Mouse (Mus musculus) liver, embryonic 13.5 days (tissue): ENCODE data around the gene Samd4b. TPM values are rescaled to one million over a fixed set of nuclear protein-coding genes. Genes with fewer than 3 reads are reported as not detected.
A peak's percentile ranks its signal among the peaks of the same experiment; 100 is the strongest.

Experiments
- ATAC-seq: fragments of 200-750 bp; cut with Nextera tagmentation; 2 replicates; pipeline ENCODE4 v1.8.0; 2017; ENCODE audit warnings: low read depth, mild to moderate bottlenecking, moderate number of reproducible peaks, moderate library complexity
- DNase-seq: peaks from one replicate; pipeline ENCODE4 v3.0.0; 2022
- H3K27ac ChIP-seq: fragments of 300-500 bp; sonication (generic); 2 replicates; pipeline ENCODE4 v1.5.1; 2015; ENCODE audit warnings: moderate library complexity, mild to moderate bottlenecking, inconsistent platforms
- H3K27me3 ChIP-seq: fragments of 300-500 bp; sonication (generic); 2 replicates; pipeline ENCODE4 v1.6.1; 2015; ENCODE audit warnings: mild to moderate bottlenecking, inconsistent platforms
- H3K36me3 ChIP-seq: fragments of 300-500 bp; sonication (generic); 2 replicates; pipeline ENCODE4 v1.6.1; 2015; ENCODE audit warnings: mild to moderate bottlenecking, inconsistent platforms
- H3K4me1 ChIP-seq: fragments of 300-500 bp; sonication (generic); replicated peaks from 2 replicates; pipeline ENCODE4 v1.6.1; 2015; ENCODE audit warnings: inconsistent platforms
- H3K4me2 ChIP-seq: fragments of 300-500 bp; sonication (generic); 2 replicates; pipeline ENCODE4 v1.6.1; 2015; ENCODE audit warnings: inconsistent platforms, mild to moderate bottlenecking, moderate library complexity
- H3K4me3 ChIP-seq: fragments of 300-500 bp; sonication (generic); replicated peaks from 2 replicates; pipeline ENCODE4 v1.5.1; 2015; ENCODE audit warnings: mild to moderate bottlenecking, inconsistent platforms
- H3K9ac ChIP-seq: fragments of 300-500 bp; sonication (generic); 2 replicates; pipeline ENCODE4 v1.6.1; 2015; ENCODE audit warnings: mild to moderate bottlenecking, inconsistent platforms
- H3K9me3 ChIP-seq: fragments of 300-500 bp; sonication (generic); replicated peaks from 2 replicates; pipeline ENCODE4 v1.6.1; 2016; ENCODE audit warnings: inconsistent platforms
- WGBS: fragments of 180-500 bp; shearing (Covaris S2); methylation state at CpG from one replicate; pipeline ENCODE4 v1.1.7; 2015; ENCODE audit not compliant: insufficient replicate concordance; 5-methylcytosine and 5-hydroxymethylcytosine counted together
- polyA plus RNA-seq: library from polyadenylated mRNA; unstranded; fragments of >200 nt; fragmentation: Nextera tagmentation; extraction: Ambion mirVana; gene quantifications from 2 replicates; pipeline ENCODE4 v1.2.1, GENCODE M21; 2015

The Samd4b gene
- 4.1 and 5.8 TPM in 2 replicates for polyA plus RNA-seq

DNA sequence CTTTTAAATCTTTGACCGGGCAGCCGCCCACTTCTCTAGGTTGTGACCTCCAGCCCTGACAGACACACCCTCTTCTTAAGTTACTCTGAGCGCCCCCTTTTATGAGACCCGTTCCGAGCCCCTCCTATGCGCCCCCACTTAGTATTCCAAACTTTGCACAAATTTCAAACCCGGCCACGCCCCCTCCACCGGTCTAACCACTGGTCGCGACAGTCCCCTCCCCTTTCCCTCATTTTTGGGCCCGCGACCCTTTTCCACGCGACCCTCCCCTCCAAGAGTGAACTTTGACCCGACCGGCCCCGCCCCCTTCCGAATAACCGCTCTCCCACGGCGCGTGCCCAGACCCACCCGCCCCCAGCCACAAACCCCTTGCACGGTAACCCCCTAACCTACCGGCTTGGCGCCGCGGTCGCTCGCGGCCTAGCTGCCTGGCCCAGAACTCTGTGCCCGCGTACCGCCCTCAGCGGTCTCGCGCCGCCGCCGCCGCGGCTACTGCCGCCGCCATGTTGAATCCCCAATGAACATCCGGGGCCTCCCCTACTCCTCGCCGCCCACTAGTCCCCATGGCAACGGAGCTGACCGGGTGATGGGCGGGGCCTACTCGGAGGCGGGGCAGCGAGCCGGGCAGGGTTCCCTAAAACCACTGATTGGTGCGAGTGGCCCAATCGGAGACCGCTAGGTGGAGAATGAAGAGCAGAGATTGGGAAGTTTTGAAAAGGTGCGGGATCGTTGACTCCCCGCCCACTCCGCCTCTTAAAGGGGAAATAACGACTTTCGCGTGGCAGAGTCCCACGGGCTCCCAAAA, at the start of gene Samd4b, which contains the start of gene Pak4:
Samd4b (minus strand) TSS at position 503 of the 805 bp plus-strand sequence.
Pak4 (minus strand) TSS at position 544 of the 805 bp plus-strand sequence.
- H3K9ac ChIP-seq = peak within 1 kb of the TSS; percentile 77
- peak within 1 kb of the TSS; percentile 94 for H3K4me2 ChIP-seq
- no peaks in the 10 kb centered on the region for H3K9me3 ChIP-seq
- no peaks in the 10 kb centered on the region for H3K27me3 ChIP-seq
- under 1% methylated on average over 66 of the region's 66 CpGs for WGBS
- ATAC-seq (peak; percentile 79), DNase-seq (peak; percentile 99)
- peaks cover 13% of the 10 kb centered on the region for H3K36me3 ChIP-seq
- peak within 1 kb of the TSS; percentile 98 for H3K27ac ChIP-seq
- peak within 1 kb of the TSS; percentile 80 for H3K4me3 ChIP-seq
- H3K4me1 ChIP-seq = peaks cover 67% of the 10 kb centered on the region

DNA sequence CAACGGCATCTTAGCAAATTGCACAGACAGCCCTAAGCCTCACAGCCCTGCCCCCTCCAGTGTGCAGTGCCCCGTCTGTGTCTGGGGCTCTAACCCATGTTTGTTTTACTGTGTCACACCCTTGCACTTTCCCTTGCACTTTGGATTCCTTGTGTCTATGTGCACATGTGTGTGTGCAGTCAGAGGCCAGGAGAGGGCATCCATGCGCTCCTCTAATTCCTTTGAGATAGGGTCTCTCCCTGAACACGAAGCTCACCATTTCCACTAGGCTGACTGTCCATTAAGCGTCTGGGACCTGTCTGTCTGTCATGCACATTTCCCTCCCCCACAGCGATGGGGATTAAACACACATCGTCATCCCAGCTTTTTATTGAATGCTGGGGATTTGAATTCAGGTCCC, 49.1 kb upstream of the Samd4b start:
- 41% methylated on average over 7 of the region's 7 CpGs for WGBS
- ATAC-seq (no peak), DNase-seq (no peak)
- Histone ChIP-seq H3K27me3 (no peaks in the 10 kb centered on the region), H3K9ac (no peak overlapping the region), H3K36me3 (no peaks in the 10 kb centered on the region), H3K4me2 (no peak overlapping the region), H3K4me1 (0 out of 2 replicates have a peak, but pooled peaks cover 3% of the 10 kb centered on the region), H3K27ac (no peak overlapping the region), H3K4me3 (no peak overlapping the region), H3K9me3 (no peaks in the 10 kb centered on the region)

DNA sequence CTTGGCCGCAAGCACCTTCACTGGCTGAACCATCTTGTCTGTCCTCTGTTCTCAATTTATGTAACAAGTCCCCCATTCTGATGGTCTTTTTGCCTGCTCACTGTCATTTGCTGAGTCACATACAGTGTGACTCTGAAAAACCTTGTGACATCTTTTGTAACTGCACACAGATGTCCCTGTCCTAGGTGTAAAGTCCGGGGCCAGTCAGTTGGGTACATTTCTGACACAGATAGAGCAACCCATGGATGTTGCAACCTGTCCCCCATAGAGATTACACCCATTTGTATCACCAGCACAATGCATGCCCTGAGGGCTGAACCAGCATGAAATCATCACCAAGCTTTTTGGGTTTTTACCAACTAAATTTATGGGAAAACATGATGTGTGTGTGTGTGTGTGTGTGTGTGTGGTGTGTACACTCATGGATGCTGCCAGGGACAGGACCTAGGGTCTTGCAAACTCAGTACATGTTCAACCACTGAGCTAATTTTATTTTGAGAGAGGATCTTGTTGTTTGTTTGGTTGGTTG, 48.1 kb upstream of the Samd4b start:
- H3K9ac ChIP-seq = no peak overlapping the region
- ATAC-seq (peak; percentile 45; the same call in 1 of the 2 replicates), DNase-seq (no peak)
- H3K4me3 ChIP-seq = no peak overlapping the region
- H3K9me3 ChIP-seq = no peaks in the 10 kb centered on the region
- H3K27me3 ChIP-seq = no peaks in the 10 kb centered on the region
- H3K4me2 ChIP-seq = no peak overlapping the region
- WGBS = 65% methylated on average over 2 of the region's 2 CpGs
- H3K36me3 ChIP-seq = no peaks in the 10 kb centered on the region
- 0 out of 2 replicates have a peak, but pooled peaks cover 3% of the 10 kb centered on the region for H3K4me1 ChIP-seq
- no peak overlapping the region for H3K27ac ChIP-seq

DNA sequence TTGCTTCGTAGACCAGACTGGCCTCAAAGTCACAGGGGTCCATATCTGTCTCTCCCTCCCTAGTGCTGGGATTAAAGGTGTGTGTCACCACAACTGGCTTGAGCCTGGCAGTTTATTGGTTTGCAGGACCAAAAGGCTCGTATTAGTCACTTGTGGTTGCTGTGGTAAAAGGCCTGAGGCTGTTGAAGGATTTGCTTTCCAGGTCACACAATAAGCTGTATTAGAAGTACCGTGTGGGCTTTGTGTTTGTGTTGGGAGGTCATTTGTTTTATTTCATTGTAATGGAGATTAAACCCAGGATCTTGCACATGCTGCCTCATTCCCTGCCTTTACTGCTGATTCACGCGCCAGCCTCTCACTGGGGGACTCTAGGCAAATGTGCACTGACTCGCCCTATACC, 47.4 kb upstream of the Samd4b start:
- Histone ChIP-seq H3K4me2 (no peak overlapping the region), H3K36me3 (no peaks in the 10 kb centered on the region), H3K27me3 (no peaks in the 10 kb centered on the region), H3K4me1 (0 out of 2 replicates have a peak, but pooled peaks cover 3% of the 10 kb centered on the region), H3K27ac (no peak overlapping the region), H3K9me3 (no peaks in the 10 kb centered on the region), H3K9ac (no peak overlapping the region), H3K4me3 (no peak overlapping the region)
- DNase-seq (no peak), ATAC-seq (no peak)
- WGBS = 63% methylated on average over 6 of the region's 6 CpGs

DNA sequence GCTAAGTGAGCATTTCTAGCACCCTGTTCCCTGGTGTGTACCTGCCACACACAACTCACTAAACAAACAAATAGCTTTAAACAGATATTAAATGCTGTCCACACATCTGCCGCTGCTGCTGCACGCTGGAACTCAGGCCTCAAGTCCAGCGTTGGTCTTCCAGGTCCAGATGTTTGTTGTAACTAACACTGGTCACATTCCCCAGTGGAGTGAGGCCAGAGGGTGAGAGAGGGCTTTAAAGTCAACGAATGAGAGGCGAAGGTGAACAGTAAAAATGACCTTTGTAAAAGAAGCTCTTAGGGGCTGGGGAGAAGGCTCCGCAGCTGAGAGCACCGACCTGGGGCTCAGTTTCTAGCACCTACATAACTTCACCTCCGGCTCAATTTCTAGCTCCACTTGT, 43.6 kb upstream of the Samd4b start:
- no peaks in the 10 kb centered on the region for H3K9me3 ChIP-seq
- no peaks in the 10 kb centered on the region for H3K4me1 ChIP-seq
- no peak for ATAC-seq
- no peak overlapping the region for H3K9ac ChIP-seq
- H3K36me3 ChIP-seq = no peaks in the 10 kb centered on the region
- H3K27ac ChIP-seq = no peak overlapping the region
- no peak overlapping the region for H3K4me2 ChIP-seq
- no peak overlapping the region for H3K4me3 ChIP-seq
- no peak for DNase-seq
- no peaks in the 10 kb centered on the region for H3K27me3 ChIP-seq
- WGBS = 57% methylated on average over 8 of the region's 8 CpGs

DNA sequence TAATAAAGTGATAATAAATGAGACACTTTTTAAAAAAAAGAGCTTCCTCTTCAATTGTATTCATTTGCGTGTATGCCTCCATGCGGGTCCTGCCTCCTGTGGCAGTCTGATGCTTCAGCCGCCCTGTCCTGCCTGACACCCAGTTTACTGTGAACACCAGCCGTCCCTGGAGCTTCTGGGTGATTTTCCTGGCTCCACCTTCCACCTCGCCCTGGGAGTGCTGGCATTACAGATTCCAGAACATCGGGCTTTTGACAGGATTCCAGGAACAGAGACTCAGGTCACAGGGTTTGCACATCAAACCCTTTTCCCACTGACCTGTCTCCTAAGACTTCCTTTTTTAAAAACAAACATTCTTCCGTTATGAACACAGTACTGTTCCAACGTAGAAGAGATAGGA, 39.6 kb upstream of the Samd4b start:
- ATAC-seq (no peak), DNase-seq (no peak)
- Histone ChIP-seq H3K4me2 (no peak overlapping the region), H3K4me1 (no peaks in the 10 kb centered on the region), H3K36me3 (no peaks in the 10 kb centered on the region), H3K27me3 (no peaks in the 10 kb centered on the region), H3K27ac (no peak overlapping the region), H3K9ac (no peak overlapping the region), H3K9me3 (no peaks in the 10 kb centered on the region), H3K4me3 (no peak overlapping the region)
- 12% methylated on average over 8 of the region's 8 CpGs for WGBS

DNA sequence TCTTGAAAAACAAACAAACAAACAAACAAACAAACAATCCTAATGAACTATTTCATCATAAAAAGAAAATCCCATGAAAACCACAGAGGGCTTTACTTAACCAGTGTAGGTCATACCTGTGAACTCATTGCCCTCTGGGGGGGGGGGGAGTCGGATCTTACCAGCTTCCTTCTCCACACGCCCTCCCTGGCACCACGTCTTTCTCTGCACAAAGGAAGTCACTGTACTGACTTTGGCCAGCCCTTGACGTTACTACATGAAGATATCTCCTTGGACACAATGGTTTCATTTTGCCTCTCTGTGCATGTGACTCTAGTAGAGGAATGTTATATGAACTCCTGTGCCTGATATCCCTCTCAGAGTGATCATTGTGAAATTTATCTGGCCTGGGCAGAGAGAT, 36.2 kb upstream of the Samd4b start:
- H3K27me3 ChIP-seq = peaks cover 27% of the 10 kb centered on the region
- no peak for ATAC-seq
- DNase-seq = no peak
- no peak overlapping the region for H3K4me3 ChIP-seq
- H3K36me3 ChIP-seq = no peaks in the 10 kb centered on the region
- H3K9me3 ChIP-seq = no peaks in the 10 kb centered on the region
- no peaks in the 10 kb centered on the region for H3K4me1 ChIP-seq
- no peak overlapping the region for H3K9ac ChIP-seq
- H3K27ac ChIP-seq = no peak overlapping the region
- no peak overlapping the region for H3K4me2 ChIP-seq
- WGBS = 29% methylated on average over 4 of the region's 4 CpGs

DNA sequence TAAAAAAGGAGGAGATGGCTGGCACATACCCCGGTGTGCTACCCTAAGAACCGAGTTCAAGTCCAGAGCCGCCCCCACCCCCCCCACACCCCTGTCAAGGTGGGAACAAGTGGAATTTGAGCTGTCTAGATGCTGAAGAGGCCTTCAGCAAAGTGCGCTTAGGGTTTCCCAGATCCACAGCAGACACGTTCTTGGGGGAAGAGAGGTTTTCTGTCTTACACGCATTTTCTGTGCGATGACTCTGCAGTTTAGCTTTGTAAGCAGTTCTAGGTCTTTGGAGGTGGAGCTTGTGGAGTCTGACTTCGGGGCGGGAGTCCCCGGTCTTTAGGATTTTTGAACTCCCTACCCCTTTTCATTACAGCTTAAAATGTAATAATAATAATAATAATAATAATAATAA, 33.1 kb upstream of the Samd4b start, which contains the start of gene Acp7:
Acp7 (minus strand) TSS at position 260 of the 400 bp plus-strand sequence.
- ATAC-seq (no peak), DNase-seq (no peak)
- Histone ChIP-seq H3K4me2 (no peak within 1 kb of the TSS), H3K36me3 (no peaks in the 10 kb centered on the region), H3K9me3 (no peaks in the 10 kb centered on the region), H3K4me3 (no peak within 1 kb of the TSS), H3K27ac (no peak within 1 kb of the TSS), H3K27me3 (peaks cover 38% of the 10 kb centered on the region), H3K4me1 (no peaks in the 10 kb centered on the region), H3K9ac (no peak within 1 kb of the TSS)
- WGBS = 24% methylated on average over 10 of the region's 10 CpGs

DNA sequence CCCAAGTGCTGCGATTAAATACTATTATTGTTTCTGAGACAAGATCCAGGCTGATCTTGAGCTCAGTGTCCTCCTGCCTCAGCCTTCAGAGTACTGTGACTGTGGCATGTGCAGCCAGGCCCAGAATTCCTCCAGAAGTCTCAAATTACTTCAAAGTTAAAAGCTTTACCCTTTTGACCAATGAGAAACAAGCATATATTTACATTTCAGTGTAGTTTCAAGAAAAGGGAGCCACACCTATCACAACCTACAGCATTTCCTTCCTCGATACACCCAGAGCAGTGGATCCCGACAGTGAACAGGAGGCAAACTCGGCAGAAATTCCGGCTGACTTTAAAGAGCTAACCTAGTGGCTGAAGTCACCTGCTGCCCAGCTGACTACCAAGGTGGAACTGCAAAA, 26.8 kb upstream of the Samd4b start:
- H3K9me3 ChIP-seq = no peaks in the 10 kb centered on the region
- no peak overlapping the region for H3K27ac ChIP-seq
- no peaks in the 10 kb centered on the region for H3K36me3 ChIP-seq
- WGBS = 58% methylated on average over 5 of the region's 5 CpGs
- H3K4me2 ChIP-seq = no peak overlapping the region
- DNase-seq (no peak), ATAC-seq (no peak)
- no peak overlapping the region for H3K9ac ChIP-seq
- H3K4me1 ChIP-seq = no peaks in the 10 kb centered on the region
- no peak overlapping the region for H3K4me3 ChIP-seq
- H3K27me3 ChIP-seq = peaks cover 18% of the 10 kb centered on the region

DNA sequence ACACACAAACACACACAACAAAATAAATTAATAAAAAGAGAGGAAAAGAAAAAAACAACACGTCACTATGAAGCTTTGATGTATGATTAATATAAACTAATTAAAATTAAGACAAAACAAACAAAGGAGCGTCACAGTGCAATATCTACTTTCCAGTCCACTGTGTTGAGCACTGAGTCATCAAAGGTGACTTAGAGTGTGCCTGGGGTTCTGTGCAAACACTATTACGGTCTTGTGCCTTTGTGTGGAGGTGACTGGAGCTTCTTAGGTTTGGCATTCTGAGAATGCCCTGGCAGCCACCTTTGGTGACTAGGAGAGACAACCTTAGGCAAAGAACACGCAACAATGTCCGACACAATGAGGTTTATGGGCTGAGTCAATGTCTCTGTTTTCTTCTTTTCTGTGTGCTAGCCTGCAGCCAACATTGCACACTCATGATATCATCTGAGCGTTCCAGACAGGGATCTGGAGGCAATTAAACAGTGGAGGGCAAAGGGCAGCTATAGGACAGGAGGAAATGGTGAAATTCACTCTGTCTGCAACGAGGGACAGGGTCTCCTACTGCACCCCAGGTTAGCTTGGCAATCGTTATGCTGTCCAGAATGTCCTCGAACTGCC, 21.3 kb upstream of the Samd4b start:
- Histone ChIP-seq H3K36me3 (no peaks in the 10 kb centered on the region), H3K9ac (no peak overlapping the region), H3K27me3 (no peaks in the 10 kb centered on the region), H3K4me1 (no peaks in the 10 kb centered on the region), H3K4me3 (no peak overlapping the region), H3K9me3 (no peaks in the 10 kb centered on the region), H3K4me2 (no peak overlapping the region), H3K27ac (no peak overlapping the region)
- WGBS = 50% methylated on average over 9 of the region's 9 CpGs
- DNase-seq (no peak), ATAC-seq (no peak)

DNA sequence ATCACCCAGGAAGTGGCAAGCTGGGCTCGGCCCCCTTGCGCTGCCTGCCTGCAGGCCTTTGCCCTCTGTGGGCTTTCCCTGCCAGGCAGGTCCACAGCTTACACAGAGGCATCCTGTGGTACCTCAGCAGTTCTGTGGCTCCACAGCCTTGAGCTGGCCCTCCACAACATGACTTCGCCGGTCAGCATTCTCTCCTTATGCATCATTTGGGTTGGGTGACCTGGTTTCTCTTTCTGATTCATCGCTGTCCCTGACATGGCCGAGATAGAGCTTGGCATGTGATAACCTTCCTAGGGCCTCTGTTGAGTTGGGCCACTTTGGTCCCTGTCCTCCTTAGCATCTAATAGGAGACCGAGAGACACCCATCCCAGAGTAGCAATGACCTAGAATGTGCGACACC, 8.0 kb upstream of the Samd4b start:
- Histone ChIP-seq H3K27ac (no peak overlapping the region), H3K4me3 (no peak overlapping the region), H3K9ac (no peak overlapping the region), H3K4me2 (no peak overlapping the region), H3K4me1 (peaks cover 6% of the 10 kb centered on the region; the same call in 1 of the 2 replicates), H3K9me3 (no peaks in the 10 kb centered on the region), H3K27me3 (no peaks in the 10 kb centered on the region), H3K36me3 (no peaks in the 10 kb centered on the region)
- no peak for ATAC-seq
- DNase-seq = no peak
- 84% methylated on average over 8 of the region's 8 CpGs for WGBS
